Mouse (Mus musculus) mammary gland, adult 2 months (tissue): ENCODE measurements around the gene Glrx2. TPM values are rescaled to one million over a fixed set of nuclear protein-coding genes. Genes with fewer than 3 reads are reported as not detected.

ENCODE experiments used
- polyA plus RNA-seq: library from polyadenylated mRNA; depleted of rRNA; stranded (reverse); fragments of >200 nt; gene quantifications from 2 replicates; pipeline ENCODE4 v1.2.3, GENCODE M21; 2012; ENCODE audit warnings: low replicate concordance; rRNA removed

Gene Glrx2
- polyA plus RNA-seq, result 15.4 and 22.7 TPM in 2 replicates

GRCm38 (mm10) chr1:143716038-143716437 lies at the start of gene Glrx2:
Glrx2 (plus strand) TSS chr1:143716338.

GRCm38 (mm10) chr1:143702741-143703262 lies 13.3 kb upstream of the Glrx2 start, which contains the start of gene Cdc73:
Cdc73 (minus strand) TSS chr1:143702893.

GRCm38 (mm10) chr1:143776446-143777411 lies 60.6 kb downstream of the Glrx2 start, which contains the start of the genes Trove2 and Uchl5:
Trove2 (minus strand) TSS chr1:143777068.
Uchl5 (plus strand) TSS chr1:143777272.

Other genes starting within 250 kb of the Glrx2 start
- 2.7 and 7.9 TPM in 2 replicates for gene B3galt2, start 75.7 kb upstream of the Glrx2 start, polyA plus RNA-seq
- gene Cdc73, start 13.4 kb upstream of the Glrx2 start, polyA plus RNA-seq, result 0.55 and 3.0 TPM in 2 replicates
- 0.90 and 2.0 TPM in 2 replicates for gene Trove2, start 60.7 kb downstream of the Glrx2 start, polyA plus RNA-seq
- gene Uchl5, start 60.9 kb downstream of the Glrx2 start, polyA plus RNA-seq, result 2.4 and 3.3 TPM in 2 replicates